Mouse (Mus musculus) cerebellum, postnatal 25 days (tissue): Measurements from ENCODE around the gene Ddx49.

Experiments used
- DNase-seq, 2 experiments: peaks; one replicate each; pipeline ENCODE4 v3.0.0; 2021; ENCODE audit warnings: mixed read lengths in 2 of 2

The Ddx49 gene

GRCm38 (mm10) chr8:70259043-70259442 is 43.2 kb downstream of the Ddx49 start:
- no peak for DNase-seq

- DNase-seq, result no peak
Observed at GRCm38 (mm10) chr8:70258600-70258999, 43.7 kb downstream of the Ddx49 start.

GRCm38 (mm10) chr8:70257456-70257855 is 44.8 kb downstream of the Ddx49 start:
- DNase-seq, result peak; percentile 61 to 75

GRCm38 (mm10) chr8:70254628-70255027 is 47.7 kb downstream of the Ddx49 start:
- no peak for DNase-seq

GRCm38 (mm10) chr8:70247841-70248240 is 54.4 kb downstream of the Ddx49 start:
- no peak for DNase-seq

- no peak for DNase-seq
Observed at GRCm38 (mm10) chr8:70246622-70247021, 55.7 kb downstream of the Ddx49 start.
